Mouse (Mus musculus): Measurements from ENCODE around the gene Isg20l2.

GRCm38 (mm10) chr3:87884291-87884690, 45.8 kb upstream of the Isg20l2 start:
- no peak for TF ChIP-seq GATA1 (IDR thresholded peaks at IDR 0.05; ENCODE audit: borderline replicate concordance, low read length)
- TF ChIP-seq CTCF (IDR thresholded peaks at IDR 0.05; ENCODE audit: low read depth, low read length), result no peak
- TF ChIP-seq TAL1 (conservative IDR thresholded peaks at IDR 0.05; ENCODE audit: low read depth, low read length), result no peak

All from G1E (cell line).